Mouse (Mus musculus) erythroid progenitor cell, adult 5-6 weeks (primary cell): ENCODE data around the gene Ppil1. TPM values are rescaled to one million over a fixed set of nuclear protein-coding genes. Genes with fewer than 3 reads are reported as not detected.
"Not testable (repeated sequence)": the region's sequence is repeated elsewhere in the genome, so short reads cannot be mapped to it uniquely, and the experiment has no call there.

Experiments
- ATAC-seq: replicated peaks from 2 replicates; pipeline ENCODE4 v1.8.0; 2016; ENCODE audit warnings: moderate number of reproducible peaks, mild to moderate bottlenecking, moderate TSS enrichment, inconsistent platforms; ENCODE audit not compliant: poor library complexity, low FRiP score, severe bottlenecking
- total RNA-seq, 2 experiments: library from RNA; stranded (forward) in 1 of 2; stranded (reverse) in 1 of 2; fragments of 150-400 nt in 1 of 2; fragments of 186-747, 209-891 nt in 1 of 2; gene quantifications; 2 replicates each; pipeline versions ENCODE4 v1.2.3 to v1.2.4; 2015 to 2017; ENCODE audit warnings: low replicate concordance in 2 of 2

The Ppil1 gene
- total RNA-seq, 2 experiments from 2014 or later, result 13.3 to 43.6 TPM

- ATAC-seq, result not testable (repeated sequence)
Observed at GRCm38 (mm10) chr17:29254784-29255183, 9.2 kb downstream of the Ppil1 start.

- ATAC-seq, result no peak
Observed at GRCm38 (mm10) chr17:29253684-29254083, 10.3 kb downstream of the Ppil1 start.

- ATAC-seq, result no peak
Observed at GRCm38 (mm10) chr17:29253236-29253635, 10.8 kb downstream of the Ppil1 start.

GRCm38 (mm10) chr17:29251608-29252390, 12.2 kb downstream of the Ppil1 start:
- no peak for ATAC-seq

- not testable (repeated sequence) for ATAC-seq
Observed at GRCm38 (mm10) chr17:29251006-29251405, 13.0 kb downstream of the Ppil1 start.

- ATAC-seq, result no peak
Observed at GRCm38 (mm10) chr17:29249512-29249911, 14.5 kb downstream of the Ppil1 start.

GRCm38 (mm10) chr17:29247881-29248280, 16.1 kb downstream of the Ppil1 start:
- ATAC-seq, result no peak

GRCm38 (mm10) chr17:29246602-29247001, 17.4 kb downstream of the Ppil1 start:
- ATAC-seq, result peak; percentile 65; the same call in 1 of the 2 replicates

GRCm38 (mm10) chr17:29245725-29246124, 18.3 kb downstream of the Ppil1 start:
- ATAC-seq, result no peak

GRCm38 (mm10) chr17:29244912-29245311, 19.1 kb downstream of the Ppil1 start:
- no peak for ATAC-seq

GRCm38 (mm10) chr17:29238421-29238945, 25.5 kb downstream of the Ppil1 start:
- ATAC-seq, result no peak

GRCm38 (mm10) chr17:29237772-29238420, 26.1 kb downstream of the Ppil1 start, which contains the start of gene Cpne5:
Gene Cpne5, minus strand, starts transcription at chr17:29238167.
- ATAC-seq, result no peak

GRCm38 (mm10) chr17:29237267-29237771, 26.7 kb downstream of the Ppil1 start:
- no peak for ATAC-seq

GRCm38 (mm10) chr17:29236111-29236510, 27.9 kb downstream of the Ppil1 start:
- no peak for ATAC-seq

- ATAC-seq, result no peak
Observed at GRCm38 (mm10) chr17:29231109-29231508, 32.9 kb downstream of the Ppil1 start.

- ATAC-seq, result no peak
Observed at GRCm38 (mm10) chr17:29220631-29221030, 43.4 kb downstream of the Ppil1 start.

GRCm38 (mm10) chr17:29218017-29218416, 46.0 kb downstream of the Ppil1 start:
- no peak for ATAC-seq

- no peak for ATAC-seq
Observed at GRCm38 (mm10) chr17:29216078-29216477, 47.9 kb downstream of the Ppil1 start.

- ATAC-seq, result no peak
Observed at GRCm38 (mm10) chr17:29214655-29215054, 49.3 kb downstream of the Ppil1 start.

GRCm38 (mm10) chr17:29214193-29214456, 49.9 kb downstream of the Ppil1 start:
- ATAC-seq, result no peak
